Mouse (Mus musculus) lung, adult 2 months (tissue): ENCODE measurements around the gene Cdc42ep4.

Source experiments
- CTCF ChIP-seq: fragments of 200-500 bp; IDR thresholded peaks from 2 replicates; pipeline ENCODE4 v1.5.1; 2011; ENCODE audit warnings: mild to moderate bottlenecking, low read length, control low read depth; ENCODE audit not compliant: insufficient read depth
- POLR2A ChIP-seq: fragments of 200-500 bp; IDR thresholded peaks from 2 replicates; pipeline ENCODE4 v1.6.1; 2011; ENCODE audit warnings: low read depth, mild to moderate bottlenecking, control low read depth, low read length, borderline replicate concordance; ENCODE audit errors: extremely low read depth

- TF ChIP-seq CTCF = no peak
- TF ChIP-seq POLR2A = no peak
Measured at GRCm38 (mm10) chr11:113716132-113716531, 35.5 kb downstream of the Cdc42ep4 start.
